Mouse (Mus musculus) induced T-regulatory cell, adult 2 months (primary cell): ENCODE measurements at regions not wholly inside any gene's neighbourhood (a gene's known extent, or its start where the extent isn't known, plus 50 kb on each side); places are given as distances from the start of the nearest gene placed in this dataset.

Experiments
- DNase-seq: peaks from one replicate; pipeline ENCODE4 v3.0.0-alpha.2; 2012; ENCODE audit warnings: low read depth

- DNase-seq: no peak
Measured at GRCm38 (mm10) chr8:78013101-78013500, 200.0 kb upstream of the Ttc29 start.

GRCm38 (mm10) chr8:78018430-78019180 lies 194.5 kb upstream of the Ttc29 start:
- no peak for DNase-seq

GRCm38 (mm10) chr8:78021473-78021872 lies 191.6 kb upstream of the Ttc29 start:
- no peak for DNase-seq

GRCm38 (mm10) chr8:78022986-78023385 lies 190.1 kb upstream of the Ttc29 start:
- no peak for DNase-seq

GRCm38 (mm10) chr8:78023467-78023866 lies 189.6 kb upstream of the Ttc29 start:
- DNase-seq: no peak

- DNase-seq: no peak
Measured at GRCm38 (mm10) chr8:78023936-78024335, 189.2 kb upstream of the Ttc29 start.

GRCm38 (mm10) chr8:78024964-78025363 lies 188.1 kb upstream of the Ttc29 start:
- DNase-seq: no peak

GRCm38 (mm10) chr8:78027371-78027770 lies 185.7 kb upstream of the Ttc29 start:
- no peak for DNase-seq

- DNase-seq: no peak
Measured at GRCm38 (mm10) chr8:78028928-78029327, 184.2 kb upstream of the Ttc29 start.

GRCm38 (mm10) chr8:78031811-78032210 lies 181.3 kb upstream of the Ttc29 start:
- DNase-seq: no peak

- no peak for DNase-seq
Measured at GRCm38 (mm10) chr8:78034687-78035086, 178.4 kb upstream of the Ttc29 start.

- no peak for DNase-seq
Measured at GRCm38 (mm10) chr8:78037218-78037617, 175.9 kb upstream of the Ttc29 start.

- no peak for DNase-seq
Measured at GRCm38 (mm10) chr8:78046691-78047090, 166.4 kb upstream of the Ttc29 start.

- DNase-seq: no peak
Measured at GRCm38 (mm10) chr8:78050768-78051167, 162.3 kb upstream of the Ttc29 start.

GRCm38 (mm10) chr8:78054435-78054834 lies 158.7 kb upstream of the Ttc29 start:
- no peak for DNase-seq

- DNase-seq: no peak
Measured at GRCm38 (mm10) chr8:78054920-78055319, 158.2 kb upstream of the Ttc29 start.

- no peak for DNase-seq
Measured at GRCm38 (mm10) chr8:78055531-78055930, 157.6 kb upstream of the Ttc29 start.

- no peak for DNase-seq
Measured at GRCm38 (mm10) chr8:78057357-78057756, 155.7 kb upstream of the Ttc29 start.

GRCm38 (mm10) chr8:78061827-78062719 lies 151.0 kb upstream of the Ttc29 start:
- peak; percentile 51 for DNase-seq

- no peak for DNase-seq
Measured at GRCm38 (mm10) chr8:78063529-78063928, 149.6 kb upstream of the Ttc29 start.

GRCm38 (mm10) chr8:78064161-78064560 lies 148.9 kb upstream of the Ttc29 start:
- DNase-seq: no peak

GRCm38 (mm10) chr8:78065890-78066493 lies 147.1 kb upstream of the Ttc29 start:
- DNase-seq: no peak
